Mouse (Mus musculus) stomach, postnatal 0 days (tissue): ENCODE measurements around the gene Foxr1. TPM values are rescaled to one million over a fixed set of nuclear protein-coding genes. Genes with fewer than 3 reads are reported as not detected.

ENCODE experiments used
- ATAC-seq: fragments of 200-750 bp; cut with Nextera tagmentation; 2 replicates; pipeline ENCODE4 v1.8.0; 2017; ENCODE audit not compliant: low FRiP score, low TSS enrichment
- DNase-seq: peaks from one replicate; pipeline ENCODE4 v3.0.0-alpha.2; 2016; ENCODE audit warnings: low spot score
- H3K27ac ChIP-seq: fragments of 300-500 bp; sonication (generic); replicated peaks from 2 replicates; pipeline ENCODE4 v1.5.1; 2014; ENCODE audit warnings: mild to moderate bottlenecking, control low read depth
- H3K27me3 ChIP-seq: fragments of 300-500 bp; sonication (generic); 2 replicates; pipeline ENCODE4 v1.6.1; 2014; ENCODE audit warnings: low read length; ENCODE audit not compliant: control insufficient read depth, insufficient read depth
- H3K36me3 ChIP-seq: fragments of 300-500 bp; sonication (generic); 2 replicates; pipeline ENCODE4 v1.6.1; 2014; ENCODE audit warnings: low read length, mixed read lengths; ENCODE audit not compliant: control insufficient read depth, insufficient read depth
- H3K4me1 ChIP-seq: fragments of 300-500 bp; sonication (generic); replicated peaks from 2 replicates; pipeline ENCODE4 v1.6.1; 2014; ENCODE audit warnings: antibody characterized with exemption; ENCODE audit not compliant: control insufficient read depth, insufficient read depth
- H3K4me2 ChIP-seq: fragments of 300-500 bp; sonication (generic); replicated peaks from 2 replicates; pipeline ENCODE4 v1.6.1; 2014; ENCODE audit warnings: low read depth, mild to moderate bottlenecking, control low read depth, moderate library complexity
- H3K4me3 ChIP-seq: fragments of 300-500 bp; sonication (generic); 2 replicates; pipeline ENCODE4 v1.5.1; 2014; ENCODE audit warnings: low read depth, low read length, control low read depth
- H3K9ac ChIP-seq: fragments of 300-500 bp; sonication (generic); 2 replicates; pipeline ENCODE4 v1.6.1; 2014; ENCODE audit warnings: mild to moderate bottlenecking, low read length, control low read depth, mixed read lengths
- H3K9me3 ChIP-seq: fragments of 300-500 bp; sonication (generic); 2 replicates; pipeline ENCODE4 v1.6.1; 2016; ENCODE audit warnings: low read length; ENCODE audit not compliant: control insufficient read depth
- CTCF ChIP-seq: IDR thresholded peaks from 2 replicates; pipeline ENCODE4 v1.5.1; 2016; ENCODE audit warnings: antibody characterized with exemption, low read depth, mild to moderate bottlenecking, moderate library complexity
- EP300 ChIP-seq: optimal IDR thresholded peaks from 2 replicates; pipeline ENCODE3; 2016; ENCODE audit warnings: antibody characterized with exemption
- WGBS: fragments of 180-500 bp; shearing (Covaris S2); extraction: QIAGEN DNeasy Blood & Tissue Kit; methylation state at CpG from one replicate; pipeline ENCODE4 v1.1.7; 2014; 5-methylcytosine and 5-hydroxymethylcytosine counted together
- polyA plus RNA-seq: library from polyadenylated mRNA; unstranded; fragments of >200 nt; fragmentation: Nextera tagmentation; extraction: Ambion mirVana; gene quantifications from 2 replicates; pipeline ENCODE4 v1.2.1, GENCODE M21; 2015

Gene Foxr1
- polyA plus RNA-seq, 1 experiment from 2014 or later, result 0.05 TPM

DNA sequence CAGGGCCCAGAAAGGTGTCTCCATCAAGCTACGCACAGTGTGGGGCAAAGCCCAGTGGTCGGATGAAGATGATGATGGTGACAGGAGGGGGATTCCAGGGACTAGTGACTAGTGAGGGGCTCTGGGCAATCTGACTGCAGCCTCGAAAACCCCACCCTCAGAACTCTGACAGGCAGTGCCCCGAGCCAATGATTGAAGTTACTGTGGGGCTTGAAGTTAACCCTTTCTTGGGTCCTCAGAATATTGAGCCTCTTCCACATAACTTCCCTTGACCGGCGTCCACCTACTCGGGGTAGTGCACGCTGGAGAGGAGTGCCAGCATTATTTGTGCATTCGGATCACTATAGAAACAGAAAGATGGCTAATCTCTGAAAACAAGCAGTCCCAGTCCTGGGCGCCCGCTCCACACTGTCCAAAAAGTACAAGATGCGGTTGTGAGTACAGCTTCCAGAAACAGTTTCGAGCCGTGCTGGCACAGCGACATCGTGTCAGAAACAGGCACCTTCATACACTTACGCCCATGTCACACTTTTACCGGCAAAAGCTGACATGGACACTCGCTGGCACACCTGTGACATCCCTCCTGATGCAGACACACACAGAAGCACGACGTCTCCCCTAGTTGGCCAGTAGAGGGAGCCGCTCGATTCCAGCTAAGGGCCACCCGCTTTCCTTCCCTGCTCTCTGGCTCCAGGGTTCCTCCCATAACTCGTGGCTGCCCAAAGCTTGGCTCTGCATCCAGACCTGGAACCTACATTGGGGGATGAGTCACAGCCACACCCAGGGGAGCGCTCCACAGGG, 38.9 kb upstream of the Foxr1 start:
- peak; percentile 88 for DNase-seq

DNA sequence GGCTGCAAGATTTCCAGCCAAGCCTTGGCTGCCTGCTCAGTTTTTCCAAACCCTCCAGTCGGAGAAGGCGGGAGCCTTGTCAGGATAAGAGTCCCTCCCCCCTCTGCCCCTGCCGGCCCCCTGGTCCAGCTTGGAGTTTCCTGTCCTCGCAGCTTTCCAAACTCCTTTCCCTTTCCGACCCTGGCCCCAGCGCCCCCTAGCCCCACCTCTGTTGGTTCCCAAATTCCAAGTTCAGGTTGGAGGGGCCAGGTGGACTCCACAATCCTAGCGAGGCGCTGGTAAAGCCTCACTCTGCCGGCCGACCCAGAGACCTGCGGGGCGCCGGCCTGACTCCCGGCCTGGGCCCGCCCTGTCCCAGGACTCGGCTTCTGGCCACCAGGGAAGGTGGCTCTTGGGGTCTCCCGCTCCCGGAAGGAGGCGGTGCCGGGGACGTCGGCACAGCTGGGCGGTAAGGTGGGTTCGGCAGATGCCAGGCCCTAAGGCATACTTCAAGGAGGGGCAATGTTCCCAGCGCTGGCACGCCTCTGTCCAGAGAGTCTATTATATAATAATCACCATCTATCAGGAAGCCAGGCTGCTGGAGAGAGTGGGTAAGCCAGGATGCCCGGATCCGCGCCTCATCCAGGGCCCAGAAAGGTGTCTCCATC, 38.1 kb upstream of the Foxr1 start:
- Histone ChIP-seq H3K36me3 (no peaks in the 10 kb centered on the region), H3K4me3 (peak overlapping the region; percentile 75), H3K9me3 (no peaks in the 10 kb centered on the region), H3K27ac (peak overlapping the region; percentile 98), H3K4me1 (no peaks in the 10 kb centered on the region), H3K27me3 (no peaks in the 10 kb centered on the region), H3K9ac (peak overlapping the region; percentile 68), H3K4me2 (peak overlapping the region; percentile 95)
- no peak for TF ChIP-seq EP300
- peak; percentile 43 for TF ChIP-seq CTCF
- under 1% methylated on average over 28 of the region's 29 CpGs for WGBS
- ATAC-seq (peak; percentile 49), DNase-seq (peak; percentile 88)

More for the DNA sequence above, 38.9 kb upstream of the Foxr1 start:
- Histone ChIP-seq H3K9me3 (no peaks in the 10 kb centered on the region), H3K4me2 (peak overlapping the region; percentile 95), H3K27ac (peak overlapping the region; percentile 98), H3K9ac (peak overlapping the region; percentile 68), H3K36me3 (no peaks in the 10 kb centered on the region), H3K4me3 (peak overlapping the region; percentile 75), H3K4me1 (no peaks in the 10 kb centered on the region), H3K27me3 (no peaks in the 10 kb centered on the region)
- peak; percentile 64 for ATAC-seq
- peak; percentile 96 for TF ChIP-seq CTCF
- TF ChIP-seq EP300, result no peak
- 0% methylated on average over 26 of the region's 26 CpGs for WGBS

- peak; percentile 62 for ATAC-seq
- Histone ChIP-seq H3K4me2 (peak overlapping the region; percentile 95), H3K4me3 (peak overlapping the region; percentile 75), H3K27me3 (no peaks in the 10 kb centered on the region), H3K27ac (peak overlapping the region; percentile 98), H3K9me3 (no peaks in the 10 kb centered on the region), H3K9ac (peak overlapping the region; percentile 68), H3K36me3 (no peaks in the 10 kb centered on the region), H3K4me1 (no peaks in the 10 kb centered on the region)
- TF ChIP-seq CTCF (no peak), EP300 (no peak)
- peak; percentile 91 for DNase-seq
- WGBS, result 0% methylated on average over 23 of the region's 27 CpGs
These were observed 37.4 kb upstream of the Foxr1 start for GRCm38 (mm10) chr9:44478229-44478921.

DNA sequence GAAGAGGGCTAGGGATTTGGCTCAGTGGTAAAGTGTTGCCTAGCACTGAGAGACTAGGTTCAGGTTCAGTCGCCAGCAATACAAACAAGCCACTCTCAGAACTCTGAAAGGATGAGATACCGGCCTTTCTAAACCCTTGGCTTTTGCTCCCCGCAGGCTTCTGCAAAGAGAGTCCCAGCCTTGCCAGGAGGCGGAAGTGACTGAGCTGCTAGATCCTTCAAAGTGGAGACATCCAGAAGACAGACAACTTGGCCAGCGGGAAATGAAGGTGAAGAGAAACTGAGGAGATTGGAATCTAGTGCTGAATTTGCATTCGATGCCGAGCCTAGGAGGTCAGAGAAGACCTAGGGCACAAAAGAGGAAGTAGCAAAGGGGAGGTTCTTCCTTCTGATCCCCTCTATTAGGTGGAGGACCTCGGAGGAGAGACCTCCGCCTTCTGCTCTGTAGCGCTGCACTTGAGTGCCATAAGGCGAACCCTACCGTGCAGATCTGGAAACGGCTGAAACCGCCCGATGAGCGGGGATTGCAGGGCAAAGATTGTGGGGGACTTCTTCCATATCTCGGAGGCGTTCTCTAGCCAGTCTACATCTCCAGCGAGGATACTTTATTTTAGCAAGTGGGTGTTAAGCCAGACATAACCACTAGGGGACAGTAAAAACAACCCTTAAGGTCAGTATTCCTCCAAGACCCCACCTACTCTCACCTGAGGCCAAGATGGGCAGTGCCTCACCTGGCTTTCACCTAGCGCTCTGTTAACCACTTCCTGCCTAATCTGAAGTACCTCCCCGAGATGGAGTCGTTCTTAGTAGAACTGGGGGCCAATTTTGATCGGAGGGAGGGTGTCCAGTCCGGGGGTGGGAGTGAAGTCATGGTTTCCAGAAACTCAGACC, 36.6 kb upstream of the Foxr1 start:
- H3K27me3 ChIP-seq, result no peaks in the 10 kb centered on the region
- ATAC-seq, result peak; percentile 62

GRCm38 (mm10) chr9:44475936-44476335, 35.0 kb upstream of the Foxr1 start:
- 95% methylated on average over 3 of the region's 3 CpGs for WGBS
- H3K27ac ChIP-seq, result no peak overlapping the region
- H3K9me3 ChIP-seq, result no peaks in the 10 kb centered on the region
- no peak overlapping the region for H3K4me2 ChIP-seq
- no peak overlapping the region for H3K9ac ChIP-seq
- DNase-seq, result no peak
- H3K4me3 ChIP-seq, result no peak overlapping the region
- no peaks in the 10 kb centered on the region for H3K4me1 ChIP-seq
- H3K36me3 ChIP-seq, result no peaks in the 10 kb centered on the region
- no peak for TF ChIP-seq EP300
- peak; percentile 55 for TF ChIP-seq CTCF
- H3K27me3 ChIP-seq, result no peaks in the 10 kb centered on the region
- ATAC-seq, result no peak

More for the DNA sequence above, 36.6 kb upstream of the Foxr1 start:
- peak overlapping the region; percentile 98 for H3K27ac ChIP-seq
- WGBS, result 6% methylated on average over 24 of the region's 24 CpGs
- peak; percentile 83 for DNase-seq
- H3K9me3 ChIP-seq, result no peaks in the 10 kb centered on the region
- H3K4me2 ChIP-seq, result peak overlapping the region; percentile 95
- no peaks in the 10 kb centered on the region for H3K4me1 ChIP-seq
- H3K9ac ChIP-seq, result peak overlapping the region; percentile 68
- TF ChIP-seq EP300, result no peak
- TF ChIP-seq CTCF, result peak; percentile 92
- no peaks in the 10 kb centered on the region for H3K36me3 ChIP-seq
- H3K4me3 ChIP-seq, result peak overlapping the region; percentile 75
